Mouse (Mus musculus): Measurements from ENCODE around the gene Sowahb.

Gene Sowahb

DNA sequence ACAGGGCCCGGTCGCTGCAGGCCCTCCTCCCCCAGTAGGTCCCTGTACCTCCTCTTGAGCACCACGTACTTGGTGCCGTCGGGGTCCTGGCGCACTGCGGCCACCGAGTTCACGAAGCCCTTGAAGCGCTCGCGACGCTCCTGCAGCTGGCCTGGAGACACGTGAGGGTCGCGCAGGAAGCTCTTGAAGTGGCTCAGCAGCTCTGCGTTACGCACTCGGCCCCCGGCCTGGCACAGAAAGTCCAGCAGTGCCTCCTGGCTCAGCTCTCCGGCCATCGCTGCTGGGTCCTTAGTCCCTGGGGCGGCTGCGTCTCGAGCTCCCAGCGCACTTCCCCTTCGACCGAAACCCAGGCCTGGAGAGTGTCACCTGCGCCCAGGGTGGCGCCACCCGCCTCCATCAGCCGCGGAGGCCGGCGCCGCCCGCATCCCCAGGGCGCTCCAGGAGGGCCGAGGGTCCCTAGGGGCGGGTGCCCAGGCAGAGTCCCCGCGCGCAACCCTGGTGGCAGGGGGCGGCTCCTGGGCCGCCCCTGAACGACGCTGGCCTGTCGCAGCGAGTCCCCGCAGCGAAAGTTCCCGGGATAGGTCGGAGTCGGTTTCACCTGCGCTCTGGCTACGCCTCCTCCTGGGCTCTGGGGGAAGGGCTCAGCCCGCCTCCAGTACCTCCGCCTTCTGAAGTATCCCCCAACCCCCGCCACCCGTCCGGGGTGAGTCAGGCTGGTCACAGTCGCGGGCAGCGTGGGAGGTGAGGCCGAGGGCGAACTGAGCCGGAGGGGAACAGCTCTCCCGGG, at the start of gene Sowahb:
TSS of gene Sowahb (minus strand) at position 439 of the 787 bp plus-strand sequence.
- DNase-seq (ENCODE audit: low read depth), result no peak

- peak; percentile 66 for DNase-seq (ENCODE audit: low read depth)
Measured at GRCm38 (mm10) chr5:93093638-93094527, 49.1 kb upstream of the Sowahb start.

- DNase-seq (ENCODE audit: low read depth), result peak; percentile 89
Measured at GRCm38 (mm10) chr5:93092857-93093622, 48.2 kb upstream of the Sowahb start, which contains the start of gene Sept11. Gene Sept11 (plus strand): TSS chr5:93093437.

DNA sequence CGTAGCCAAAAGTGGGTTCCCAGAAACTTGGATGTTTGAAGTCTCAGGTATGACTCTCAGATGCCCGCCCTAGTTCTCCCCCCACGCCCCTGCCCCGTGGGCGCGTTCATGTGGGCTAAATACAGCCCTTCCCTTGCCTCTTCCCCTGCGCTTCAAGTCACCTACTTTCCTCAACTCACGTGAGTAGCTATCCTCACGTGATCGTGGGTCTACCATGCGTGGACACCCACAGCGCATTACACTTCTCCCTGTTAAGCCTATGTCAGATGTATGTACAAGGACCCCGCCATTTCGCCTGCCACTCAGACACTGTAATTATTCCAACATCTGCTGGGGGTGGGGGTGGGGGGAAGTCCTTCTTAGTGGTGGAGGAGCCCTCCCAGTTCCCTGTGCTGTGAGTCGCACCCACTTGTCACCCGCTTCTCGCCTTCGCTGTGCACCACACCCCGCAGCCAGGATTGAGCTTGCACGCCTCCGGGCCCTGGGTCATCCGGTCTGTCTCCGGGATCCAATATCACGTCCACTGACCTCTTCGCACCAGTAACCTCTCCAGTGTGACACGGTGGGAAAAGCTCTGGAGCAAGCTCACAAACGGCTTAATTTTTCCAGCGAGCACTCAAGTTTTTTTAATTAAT, 47.4 kb upstream of the Sowahb start:
- DNase-seq (ENCODE audit: low read depth), result peak; percentile 35

DNA sequence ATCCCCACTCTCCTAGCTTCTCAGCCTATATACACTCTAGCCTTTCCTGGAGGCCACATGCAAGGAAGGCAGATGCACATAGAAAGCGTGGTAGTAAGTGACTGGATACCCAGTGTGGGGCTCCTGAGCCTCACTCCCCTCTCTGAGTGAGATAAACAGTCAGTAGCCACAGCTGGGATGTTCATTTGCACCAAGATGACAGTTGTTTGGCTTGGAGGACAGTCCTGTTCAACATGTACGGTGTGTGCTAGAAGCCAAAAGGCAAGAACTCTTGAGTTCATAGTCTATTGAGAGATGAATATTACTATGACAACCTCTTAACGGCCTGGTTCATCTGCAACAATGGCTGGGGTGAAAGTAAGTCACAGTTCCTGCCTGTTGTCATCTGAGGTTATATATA, 46.4 kb upstream of the Sowahb start:
- DNase-seq (ENCODE audit: low read depth), result no peak

DNA sequence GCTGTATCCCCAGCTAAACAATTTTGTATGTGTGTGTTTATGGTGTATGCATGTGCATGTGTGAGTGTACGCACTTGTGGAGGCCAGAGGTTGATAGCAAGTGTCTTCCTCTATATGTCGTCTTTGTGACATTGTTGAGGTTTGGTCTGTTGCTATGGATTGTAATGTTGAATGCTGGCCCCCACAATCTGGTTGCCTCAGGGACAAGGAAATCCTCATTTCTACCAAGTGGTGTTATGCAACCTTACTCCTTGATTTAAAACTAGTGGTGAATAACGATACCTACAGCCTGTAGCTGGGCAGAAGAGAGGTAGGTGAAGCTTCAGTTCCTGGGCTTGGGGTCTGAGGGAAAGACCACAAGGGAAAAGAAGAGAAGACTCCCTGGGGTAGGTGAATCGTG, 41.1 kb upstream of the Sowahb start:
- DNase-seq (ENCODE audit: low read depth), result no peak

DNA sequence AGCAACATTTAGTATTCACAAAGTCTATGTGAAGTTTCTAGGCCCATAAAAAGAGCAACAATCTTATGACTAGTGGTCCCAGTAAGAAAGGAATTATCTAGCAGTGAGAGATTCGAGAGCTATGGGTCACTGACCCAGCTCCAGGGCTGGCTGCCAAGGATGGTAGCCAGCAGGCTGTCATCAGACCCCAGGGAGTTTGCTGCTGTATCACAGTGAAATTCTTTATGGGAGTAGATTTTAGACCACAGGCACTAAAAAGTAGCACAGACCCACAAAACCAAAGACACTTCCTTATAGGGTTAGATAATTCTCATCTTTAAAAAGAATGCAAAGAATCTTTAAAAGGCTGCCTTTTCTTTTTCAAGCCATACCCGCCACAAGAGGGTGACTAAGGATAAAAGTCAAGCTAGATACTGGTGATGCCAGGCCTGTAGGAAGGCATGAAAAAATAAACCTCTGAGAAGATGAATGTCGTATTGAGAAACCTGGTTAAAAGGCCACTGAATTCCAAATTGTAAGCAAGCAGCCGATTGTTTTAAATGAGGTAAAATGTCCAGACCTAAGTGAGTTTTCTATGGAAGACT, 40.3 kb upstream of the Sowahb start:
- peak; percentile 55 for DNase-seq (ENCODE audit: low read depth)

DNA sequence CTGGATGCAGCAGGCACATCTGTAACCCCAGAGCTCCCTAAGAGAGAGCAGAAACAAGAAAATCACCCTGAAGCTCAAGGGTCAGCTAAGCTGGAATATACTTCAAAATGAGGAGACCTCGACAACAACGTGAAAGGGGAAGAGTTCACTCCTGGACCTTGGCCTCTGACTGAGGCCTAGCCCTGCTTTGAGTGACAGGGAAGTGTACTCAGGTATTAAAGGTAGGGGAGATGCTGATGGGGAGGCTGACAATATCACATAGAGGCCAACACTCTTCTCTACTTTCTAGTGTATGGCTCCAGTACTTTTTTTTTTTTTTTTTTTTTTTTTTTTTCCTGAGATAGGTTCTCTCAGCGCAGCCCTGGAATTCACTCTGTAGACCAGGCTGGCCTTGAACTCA, 34.8 kb upstream of the Sowahb start:
- no peak for DNase-seq (ENCODE audit: low read depth)

GRCm38 (mm10) chr5:93077661-93078323, 33.0 kb upstream of the Sowahb start:
- DNase-seq (ENCODE audit: low read depth), result no peak

DNA sequence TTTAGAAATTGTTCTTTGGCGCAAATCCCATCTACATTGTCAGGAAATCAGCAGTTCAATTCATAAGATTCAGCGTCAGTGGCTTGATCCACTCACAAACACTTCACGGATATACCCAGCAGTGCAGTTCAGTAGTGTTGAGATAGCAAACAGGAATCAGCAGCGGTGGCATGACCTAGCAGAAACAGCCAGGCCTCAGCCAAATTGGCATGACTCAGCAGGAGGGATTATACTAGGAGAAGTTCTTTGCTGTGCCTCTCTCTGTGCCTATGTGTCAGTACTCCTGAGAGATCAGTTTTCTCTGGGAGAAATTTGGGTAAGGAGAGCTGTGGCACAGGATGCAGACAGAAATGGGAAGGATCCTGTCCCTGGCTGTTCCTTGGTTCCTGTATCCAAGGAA, 16.0 kb upstream of the Sowahb start:
- DNase-seq (ENCODE audit: low read depth), result peak; percentile 29

GRCm38 (mm10) chr5:93053606-93054397, 9.0 kb upstream of the Sowahb start:
- peak; percentile 27 for DNase-seq (ENCODE audit: low read depth)

DNA sequence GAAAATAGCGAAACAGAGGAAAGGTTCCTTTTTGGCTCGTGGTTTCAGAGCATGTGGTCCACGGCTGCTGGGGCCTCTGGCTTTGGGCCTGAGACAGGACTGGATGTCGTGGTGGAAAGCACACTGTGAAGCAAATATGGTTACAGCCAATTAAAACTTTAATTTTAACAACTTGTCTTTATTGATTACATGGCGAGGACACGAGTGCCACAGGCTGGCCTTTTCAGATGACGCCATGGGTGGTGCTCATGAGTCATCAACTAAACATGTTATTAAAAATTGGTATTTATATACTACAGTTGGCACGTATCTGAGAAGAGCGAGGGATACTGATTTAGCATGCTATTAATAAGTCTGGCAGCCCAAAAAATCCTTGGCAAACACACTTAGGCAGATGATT, 7.1 kb upstream of the Sowahb start:
- DNase-seq (ENCODE audit: low read depth), result no peak

GRCm38 (mm10) chr5:93051041-93051440, 6.2 kb upstream of the Sowahb start:
- peak; percentile 16 for DNase-seq (ENCODE audit: low read depth)

DNA sequence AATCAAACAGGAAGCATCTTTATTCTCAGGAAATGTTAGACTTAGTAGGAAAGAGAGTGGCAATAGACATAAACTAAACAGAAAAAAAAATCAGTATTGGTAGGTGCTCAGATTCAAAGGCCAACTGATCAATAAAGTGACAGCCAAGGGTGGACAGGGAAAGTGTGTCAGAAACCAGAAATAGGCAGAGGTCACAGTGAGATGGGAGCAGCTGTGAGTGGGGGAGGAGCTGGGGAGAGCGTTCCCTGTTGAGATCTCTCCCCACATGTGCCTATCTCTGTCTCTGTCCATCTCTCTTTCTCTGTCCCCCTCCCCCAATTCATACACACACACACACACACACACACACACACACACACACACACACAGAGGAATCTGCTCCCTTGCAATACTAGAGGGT, 5.1 kb upstream of the Sowahb start:
- no peak for DNase-seq (ENCODE audit: low read depth)

- no peak for DNase-seq (ENCODE audit: low read depth)
Measured at GRCm38 (mm10) chr5:93048481-93049240, 3.8 kb upstream of the Sowahb start.

GRCm38 (mm10) chr5:93046306-93046845, 1.6 kb upstream of the Sowahb start:
- DNase-seq (ENCODE audit: low read depth), result no peak

DNA sequence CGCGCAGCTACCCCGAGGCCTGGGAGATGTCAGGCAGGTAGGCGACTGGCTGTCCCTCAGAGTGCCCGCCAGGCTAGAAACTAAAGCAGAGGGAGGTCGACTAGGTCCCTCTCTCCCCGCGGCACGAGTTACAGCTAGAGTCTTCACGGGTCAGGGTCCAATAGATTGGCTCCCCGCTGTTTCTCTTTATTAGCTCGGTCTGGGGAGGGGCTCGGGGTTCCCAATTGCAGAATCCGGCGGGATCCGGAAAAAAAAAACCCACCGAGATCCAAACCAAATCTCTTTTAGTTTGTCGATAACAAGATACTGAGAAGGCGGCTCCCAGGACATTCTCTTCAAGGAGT, 521 bp upstream of the Sowahb start:
- DNase-seq (ENCODE audit: low read depth), result no peak

DNA sequence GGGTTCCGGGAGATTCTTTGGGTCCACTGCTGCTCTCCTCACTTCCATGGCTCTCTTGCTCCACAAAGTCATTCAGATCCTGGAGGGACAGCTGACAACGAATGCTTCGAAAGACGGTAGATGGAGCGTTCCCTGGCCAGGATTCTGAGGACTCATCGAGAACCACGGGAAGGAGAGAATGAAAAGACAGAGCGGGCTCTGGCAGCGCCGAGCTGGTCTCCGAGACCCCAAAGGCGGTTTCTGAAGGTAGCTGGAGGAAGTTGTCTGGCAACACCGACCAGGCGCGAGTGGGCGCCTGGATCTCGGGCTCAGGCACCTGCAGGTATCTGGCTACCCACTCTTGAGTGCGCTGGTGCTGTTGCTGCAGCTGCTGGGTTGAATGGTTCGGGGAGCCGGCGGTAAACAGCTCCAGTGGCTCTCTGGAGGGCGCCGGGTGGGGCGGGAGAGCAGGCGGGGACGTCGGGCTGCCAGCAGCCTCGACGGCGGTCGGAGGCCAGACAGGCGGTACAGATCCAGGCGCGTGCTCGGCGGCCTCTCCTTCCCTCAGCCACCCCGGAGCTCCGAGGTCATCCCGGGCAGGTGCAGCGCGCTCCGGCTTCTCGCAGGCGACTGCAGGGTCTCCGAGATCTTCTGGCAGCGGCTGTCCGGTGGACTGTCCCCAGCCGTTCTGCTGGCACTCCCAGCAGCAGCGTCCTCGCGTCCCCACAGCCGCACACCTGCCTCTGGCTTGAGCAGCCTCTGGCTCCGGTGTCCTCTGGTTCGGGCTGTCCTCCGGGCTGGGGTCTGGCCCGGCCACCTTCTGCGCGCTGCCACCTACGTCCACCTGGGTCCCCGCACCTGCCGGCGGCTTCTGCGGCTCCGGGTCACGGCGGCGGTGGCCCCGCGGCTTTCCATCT, 886 bp downstream of the Sowahb start:
- DNase-seq (ENCODE audit: low read depth), result no peak
